Mouse (Mus musculus) right cerebral cortex, postnatal 25 days (tissue): ENCODE measurements at regions not wholly inside any gene's neighbourhood (a gene's known extent, or its start where the extent isn't known, plus 50 kb on each side); places are given as distances from the start of the nearest gene placed in this dataset.

ENCODE experiments used
- DNase-seq: peaks from one replicate; pipeline ENCODE4 v3.0.0; 2022

GRCm38 (mm10) chr16:73835715-73836440 lies 575.7 kb downstream of the Robo2 start:
- DNase-seq = no peak

- DNase-seq = no peak
Observed at GRCm38 (mm10) chr16:73821387-73822338, 590.0 kb downstream of the Robo2 start.

GRCm38 (mm10) chr16:73804572-73804971 lies 607.1 kb downstream of the Robo2 start:
- DNase-seq = no peak

DNA sequence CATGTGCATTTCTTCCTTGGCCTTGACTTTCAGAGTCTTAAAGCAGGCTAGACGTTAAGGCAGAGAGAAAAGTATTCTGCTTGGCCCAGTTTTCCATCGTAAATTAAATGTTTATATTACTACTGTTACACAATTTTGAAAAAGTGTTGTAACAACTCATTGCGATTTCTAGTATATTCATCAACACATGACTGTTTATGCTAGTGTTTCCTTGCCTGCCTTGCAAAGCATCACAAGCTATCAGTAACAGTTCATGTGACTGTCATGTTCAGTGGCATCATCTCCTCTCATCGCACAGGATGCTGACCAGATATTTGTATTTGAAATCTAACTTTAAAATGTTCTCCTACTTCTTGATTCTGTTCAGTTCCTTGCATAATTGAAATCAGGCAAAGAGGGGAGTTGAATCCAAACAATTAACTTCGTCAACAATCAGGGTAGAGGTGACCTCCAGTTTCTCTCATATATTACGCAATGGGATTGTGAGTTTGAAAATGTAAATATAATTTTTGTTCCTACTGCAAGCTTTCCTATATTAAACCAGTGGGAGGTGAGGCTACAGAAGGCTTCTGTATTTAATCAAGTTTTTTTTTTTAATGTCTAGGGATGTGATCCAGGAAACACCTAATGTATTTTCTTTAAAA lies 615.0 kb downstream of the Robo2 start:
- DNase-seq = no peak

DNA sequence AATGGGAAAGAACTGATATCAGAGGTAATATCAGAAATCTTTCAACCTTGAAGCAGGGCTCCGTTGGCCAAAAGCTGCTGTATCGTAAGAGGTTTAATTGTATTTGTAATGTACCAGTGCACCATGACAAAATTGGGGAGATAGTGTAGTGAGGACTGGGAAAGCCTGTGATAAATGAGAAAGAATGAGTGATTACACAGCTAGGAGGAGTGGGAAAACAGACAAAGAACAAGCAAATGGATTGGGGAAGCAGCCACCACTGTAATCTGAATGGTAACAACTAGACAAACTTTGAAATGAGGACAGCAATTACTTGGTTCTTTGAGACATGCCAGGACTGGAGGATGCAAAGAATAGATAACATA lies 626.6 kb downstream of the Robo2 start:
- no peak for DNase-seq

- no peak for DNase-seq
Observed at GRCm38 (mm10) chr16:73784296-73785073, 627.1 kb downstream of the Robo2 start.

GRCm38 (mm10) chr16:73772454-73772853 lies 639.2 kb downstream of the Robo2 start:
- DNase-seq = no peak

GRCm38 (mm10) chr16:73770440-73770856 lies 641.2 kb downstream of the Robo2 start:
- DNase-seq = no peak

GRCm38 (mm10) chr16:73769729-73770128 lies 641.9 kb downstream of the Robo2 start:
- DNase-seq = no peak

- no peak for DNase-seq
Observed at GRCm38 (mm10) chr16:73768706-73769105, 642.9 kb downstream of the Robo2 start.

- no peak for DNase-seq
Observed at GRCm38 (mm10) chr16:73765184-73765583, 646.4 kb downstream of the Robo2 start.

GRCm38 (mm10) chr16:73760921-73761320 lies 650.7 kb downstream of the Robo2 start:
- DNase-seq = no peak

DNA sequence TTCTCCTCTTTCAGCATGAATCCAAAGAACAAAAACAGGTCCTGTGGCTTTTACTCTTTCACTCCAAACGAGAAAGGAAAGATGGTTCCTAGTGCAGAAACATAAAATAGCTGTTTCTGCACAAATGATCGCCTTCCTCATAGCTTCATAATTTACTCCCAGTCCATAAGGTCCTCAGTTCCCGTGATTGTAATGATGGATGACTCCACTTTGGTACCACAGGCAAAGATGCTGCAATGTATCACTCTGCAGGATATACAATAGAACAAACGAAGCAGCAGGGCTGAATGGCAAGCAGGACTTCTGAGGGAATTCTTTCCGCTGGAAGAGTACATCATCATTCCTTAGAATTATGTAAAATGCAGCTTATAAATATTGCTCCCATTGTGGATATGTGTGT lies 652.8 kb downstream of the Robo2 start:
- DNase-seq = no peak

- DNase-seq = no peak
Observed at GRCm38 (mm10) chr16:73754302-73754701, 657.3 kb downstream of the Robo2 start.

DNA sequence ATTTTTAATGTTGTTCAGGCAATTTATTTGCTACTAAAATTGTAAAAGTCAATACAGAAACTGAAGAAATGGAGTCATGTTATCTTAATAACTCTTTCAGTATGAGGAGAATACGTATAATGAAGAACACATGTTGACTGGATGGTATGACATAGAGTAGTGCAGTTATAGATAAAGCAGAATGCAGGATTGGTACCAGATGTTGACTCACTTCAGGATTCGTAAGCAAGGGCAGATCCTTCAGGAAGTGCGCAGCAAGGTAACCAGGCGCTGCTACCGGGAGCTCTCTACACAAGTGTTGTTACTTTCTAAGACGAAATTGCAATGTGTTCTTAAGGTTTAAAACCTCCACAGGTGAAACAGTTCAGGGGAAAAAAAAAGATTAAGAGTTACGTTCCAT lies 683.3 kb downstream of the Robo2 start:
- DNase-seq = no peak

GRCm38 (mm10) chr16:73719691-73720090 lies 691.9 kb downstream of the Robo2 start:
- DNase-seq = no peak

DNA sequence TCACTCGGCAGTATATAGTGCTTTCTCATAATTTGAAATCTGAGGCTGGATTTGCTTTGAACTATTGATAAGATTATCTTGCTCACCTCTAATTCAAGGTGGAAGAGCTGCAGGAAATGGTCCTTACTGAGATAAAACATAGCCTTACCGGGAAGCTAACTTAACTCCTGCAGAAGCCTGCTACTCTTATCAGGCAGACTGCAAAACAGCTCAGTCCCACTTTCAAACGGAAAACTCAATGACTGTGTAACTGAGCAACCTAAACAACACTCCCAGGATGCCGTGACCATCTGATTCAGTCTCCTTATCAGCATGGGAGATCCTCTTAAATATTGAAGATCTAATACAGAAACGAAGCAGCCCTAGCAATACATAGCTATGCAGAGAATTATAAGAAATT lies 695.3 kb downstream of the Robo2 start:
- DNase-seq = no peak

- DNase-seq = no peak
Observed at GRCm38 (mm10) chr16:73707051-73707450, 704.6 kb downstream of the Robo2 start.

DNA sequence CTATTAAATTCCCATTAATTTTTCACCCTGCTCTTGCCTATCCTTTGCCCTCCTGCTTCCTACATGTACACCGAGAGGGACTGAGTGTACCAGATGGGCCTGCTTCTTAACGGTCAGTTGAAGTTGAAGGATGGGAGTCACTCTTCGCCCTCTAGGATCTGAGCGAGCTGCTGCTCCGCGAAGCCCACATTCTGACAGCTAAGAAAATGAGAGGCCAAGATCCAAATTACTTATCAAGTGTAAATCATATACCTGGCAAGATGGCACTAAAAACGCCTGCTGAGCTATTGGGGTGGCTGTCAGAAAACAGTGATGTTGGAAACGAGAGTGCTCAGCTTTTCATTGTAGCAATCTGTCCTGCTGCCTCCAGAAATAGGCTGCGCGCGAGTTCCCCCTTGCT lies 722.4 kb downstream of the Robo2 start:
- DNase-seq = no peak

DNA sequence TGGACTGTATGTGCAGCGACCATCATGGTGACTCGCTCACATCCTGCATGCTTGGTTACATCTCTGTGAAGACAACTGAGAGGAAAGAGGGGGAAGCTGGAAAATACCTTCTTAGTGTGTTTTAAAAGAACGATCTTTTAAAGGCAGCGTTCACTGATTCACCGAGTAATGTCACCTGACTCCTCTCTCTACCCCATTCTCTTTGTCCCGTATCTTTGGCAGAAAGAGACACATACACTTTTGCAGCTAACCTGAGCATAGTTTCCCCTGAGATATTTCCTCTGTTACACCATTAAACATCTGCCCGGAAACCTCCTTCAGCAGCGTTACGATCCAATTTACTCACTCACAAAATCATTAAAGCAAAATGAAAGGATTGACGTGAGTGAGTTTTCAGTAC lies 731.8 kb downstream of the Robo2 start:
- DNase-seq = no peak

DNA sequence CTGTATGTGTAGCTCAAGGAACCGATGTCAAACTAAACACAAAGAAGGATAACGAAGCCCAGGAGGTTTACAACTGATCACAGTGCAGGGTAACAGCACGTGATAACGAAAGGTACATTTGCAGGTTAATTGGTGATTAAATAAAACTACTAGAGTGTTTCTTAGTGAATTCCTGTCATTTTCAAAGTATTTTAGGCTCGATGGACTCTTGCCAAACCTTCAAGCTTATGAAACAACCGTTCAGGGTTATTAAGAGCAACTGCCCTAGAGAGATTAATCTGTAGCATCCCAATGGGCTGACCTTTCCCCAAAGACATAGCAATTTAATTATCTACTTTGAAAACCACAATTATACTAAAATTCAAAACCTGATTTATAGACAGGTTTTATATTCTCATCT lies 741.1 kb downstream of the Robo2 start:
- no peak for DNase-seq

- no peak for DNase-seq
Observed at GRCm38 (mm10) chr16:73652976-73653690, 758.5 kb downstream of the Robo2 start.
